Mouse (Mus musculus) hindbrain, embryonic 15.5 days (tissue): Measurements from ENCODE around the gene Abca1. TPM values are rescaled to one million over a fixed set of nuclear protein-coding genes. Genes with fewer than 3 reads are reported as not detected.

Experiments used
- ATAC-seq: fragments of 200-750 bp; cut with Nextera tagmentation; 2 replicates; pipeline ENCODE4 v1.8.0; 2017; ENCODE audit warnings: low read depth, moderate number of reproducible peaks, moderate TSS enrichment; ENCODE audit not compliant: low FRiP score
- H3K27ac ChIP-seq: fragments of 300-500 bp; sonication (generic); replicated peaks from 2 replicates; pipeline ENCODE4 v1.5.1; 2015; ENCODE audit warnings: mild to moderate bottlenecking, inconsistent platforms
- H3K27me3 ChIP-seq: fragments of 300-500 bp; sonication (generic); 2 replicates; pipeline ENCODE4 v1.6.1; 2015; ENCODE audit warnings: control low read depth, inconsistent platforms
- H3K36me3 ChIP-seq: fragments of 300-500 bp; sonication (generic); 2 replicates; pipeline ENCODE4 v1.6.1; 2015; ENCODE audit warnings: control low read depth, inconsistent platforms
- H3K4me1 ChIP-seq: fragments of 300-500 bp; sonication (generic); replicated peaks from 2 replicates; pipeline ENCODE4 v1.6.1; 2015; ENCODE audit warnings: control low read depth, inconsistent platforms
- H3K4me2 ChIP-seq: fragments of 300-500 bp; sonication (generic); 2 replicates; pipeline ENCODE4 v1.6.1; 2015; ENCODE audit warnings: moderate library complexity, mild to moderate bottlenecking, inconsistent platforms
- H3K4me3 ChIP-seq: fragments of 300-500 bp; sonication (generic); 2 replicates; pipeline ENCODE4 v1.5.1; 2015; ENCODE audit warnings: mild to moderate bottlenecking, inconsistent platforms
- H3K9ac ChIP-seq: fragments of 300-500 bp; sonication (generic); 2 replicates; pipeline ENCODE4 v1.6.1; 2015; ENCODE audit warnings: inconsistent platforms
- H3K9me3 ChIP-seq: fragments of 300-500 bp; sonication (generic); 2 replicates; pipeline ENCODE4 v1.6.1; 2016; ENCODE audit warnings: control low read depth, inconsistent platforms
- WGBS: fragments of 180-500 bp; shearing (Covaris S2); methylation state at CpG from one replicate; pipeline ENCODE4 v1.1.7; 2015; 5-methylcytosine and 5-hydroxymethylcytosine counted together
- polyA plus RNA-seq: library from polyadenylated mRNA; unstranded; fragments of >200 nt; fragmentation: Nextera tagmentation; extraction: Ambion mirVana; gene quantifications from 2 replicates; pipeline ENCODE4 v1.2.1, GENCODE M21; 2015

Gene Abca1
- 10.1 and 11.1 TPM in 2 replicates for polyA plus RNA-seq

GRCm38 (mm10) chr4:53159767-53160166 lies at the start of gene Abca1:
Abca1 (minus strand) TSS chr4:53159895.
- H3K4me1 ChIP-seq = peaks cover 18% of the 10 kb centered on the region

GRCm38 (mm10) chr4:53204482-53204881 lies 44.8 kb upstream of the Abca1 start:
- WGBS = 58% methylated on average over 7 of the region's 7 CpGs
- Histone ChIP-seq H3K4me1 (no peaks in the 10 kb centered on the region), H3K9me3 (no peaks in the 10 kb centered on the region), H3K4me3 (no peak overlapping the region), H3K4me2 (no peak overlapping the region), H3K27me3 (no peaks in the 10 kb centered on the region), H3K9ac (no peak overlapping the region), H3K27ac (no peak overlapping the region), H3K36me3 (no peaks in the 10 kb centered on the region)
- ATAC-seq = no peak

More at GRCm38 (mm10) chr4:53159767-53160166, at the start of gene Abca1:
- ATAC-seq = peak; percentile 97
- no peaks in the 10 kb centered on the region for H3K9me3 ChIP-seq
- peak within 1 kb of the TSS; percentile 57 for H3K27ac ChIP-seq
- WGBS = 0% methylated on average over 37 of the region's 37 CpGs
- peak within 1 kb of the TSS; percentile 86 for H3K4me2 ChIP-seq
- H3K9ac ChIP-seq = peak within 1 kb of the TSS; percentile 47
- H3K27me3 ChIP-seq = no peaks in the 10 kb centered on the region; the same call in 1 of the 2 replicates
- H3K36me3 ChIP-seq = no peaks in the 10 kb centered on the region
- peak within 1 kb of the TSS; percentile 63 for H3K4me3 ChIP-seq

GRCm38 (mm10) chr4:53203595-53204400 lies 44.1 kb upstream of the Abca1 start:
- Histone ChIP-seq H3K4me2 (no peak overlapping the region), H3K27me3 (no peaks in the 10 kb centered on the region), H3K27ac (no peak overlapping the region), H3K4me1 (no peaks in the 10 kb centered on the region), H3K4me3 (no peak overlapping the region), H3K9ac (no peak overlapping the region), H3K9me3 (no peaks in the 10 kb centered on the region), H3K36me3 (no peaks in the 10 kb centered on the region)
- WGBS = 57% methylated on average over 15 of the region's 15 CpGs
- ATAC-seq = no peak

- Histone ChIP-seq H3K27me3 (no peaks in the 10 kb centered on the region), H3K4me2 (no peak overlapping the region), H3K9me3 (no peaks in the 10 kb centered on the region), H3K4me3 (no peak overlapping the region), H3K9ac (no peak overlapping the region), H3K36me3 (no peaks in the 10 kb centered on the region), H3K27ac (no peak overlapping the region), H3K4me1 (peaks cover 12% of the 10 kb centered on the region)
- WGBS = 91% methylated on average over 1 of the region's 1 CpGs
- ATAC-seq = no peak
These were observed 40.6 kb upstream of the Abca1 start for GRCm38 (mm10) chr4:53200276-53200675.

GRCm38 (mm10) chr4:53197842-53198241 lies 38.1 kb upstream of the Abca1 start:
- Histone ChIP-seq H3K4me3 (no peak overlapping the region), H3K4me2 (no peak overlapping the region), H3K36me3 (no peaks in the 10 kb centered on the region), H3K9me3 (no peaks in the 10 kb centered on the region), H3K27me3 (no peaks in the 10 kb centered on the region), H3K4me1 (peaks cover 12% of the 10 kb centered on the region), H3K9ac (no peak overlapping the region), H3K27ac (no peak overlapping the region)
- 88% methylated on average over 4 of the region's 4 CpGs for WGBS
- no peak for ATAC-seq

GRCm38 (mm10) chr4:53196058-53196771 lies 36.5 kb upstream of the Abca1 start:
- Histone ChIP-seq H3K4me2 (peak overlapping the region; percentile 49), H3K4me1 (peaks cover 12% of the 10 kb centered on the region), H3K9ac (peak overlapping the region; percentile 10), H3K36me3 (no peaks in the 10 kb centered on the region), H3K9me3 (no peaks in the 10 kb centered on the region), H3K4me3 (peak overlapping the region; percentile 43), H3K27ac (peak overlapping the region; percentile 75), H3K27me3 (no peaks in the 10 kb centered on the region)
- 11% methylated on average over 24 of the region's 24 CpGs for WGBS
- peak; percentile 97 for ATAC-seq

- H3K36me3 ChIP-seq = no peaks in the 10 kb centered on the region
- H3K9ac ChIP-seq = no peak overlapping the region
- no peak for ATAC-seq
- H3K4me2 ChIP-seq = no peak overlapping the region
- H3K4me1 ChIP-seq = 0 out of 2 replicates have a peak, but pooled peaks cover 7% of the 10 kb centered on the region
- no peak overlapping the region; the same call in 1 of the 2 replicates for H3K27ac ChIP-seq
- no peaks in the 10 kb centered on the region for H3K9me3 ChIP-seq
- no peaks in the 10 kb centered on the region for H3K27me3 ChIP-seq
- no peak overlapping the region for H3K4me3 ChIP-seq
- 39% methylated on average over 4 of the region's 4 CpGs for whole genome bisulfite sequencing
These were observed 27.4 kb upstream of the Abca1 start for GRCm38 (mm10) chr4:53187071-53187470.

- Histone ChIP-seq H3K36me3 (no peaks in the 10 kb centered on the region), H3K9ac (no peak overlapping the region), H3K4me3 (no peak overlapping the region), H3K27ac (peak overlapping the region; percentile 64), H3K4me2 (no peak overlapping the region), H3K4me1 (0 out of 2 replicates have a peak, but pooled peaks cover 7% of the 10 kb centered on the region), H3K27me3 (no peaks in the 10 kb centered on the region), H3K9me3 (no peaks in the 10 kb centered on the region)
- ATAC-seq = no peak
- WGBS = 55% methylated on average over 4 of the region's 4 CpGs
These were observed 26.9 kb upstream of the Abca1 start for GRCm38 (mm10) chr4:53186573-53186972.

- Histone ChIP-seq H3K4me2 (no peak overlapping the region), H3K36me3 (no peaks in the 10 kb centered on the region), H3K4me3 (no peak overlapping the region), H3K9ac (no peak overlapping the region), H3K9me3 (no peaks in the 10 kb centered on the region), H3K27me3 (no peaks in the 10 kb centered on the region), H3K27ac (peak overlapping the region; percentile 64; the same call in 1 of the 2 replicates), H3K4me1 (0 out of 2 replicates have a peak, but pooled peaks cover 7% of the 10 kb centered on the region)
- no peak for ATAC-seq
- 92% methylated on average over 4 of the region's 4 CpGs for WGBS
These were observed 26.4 kb upstream of the Abca1 start for GRCm38 (mm10) chr4:53186141-53186540.

- Histone ChIP-seq H3K9me3 (no peaks in the 10 kb centered on the region), H3K9ac (no peak overlapping the region), H3K36me3 (no peaks in the 10 kb centered on the region), H3K27ac (no peak overlapping the region), H3K27me3 (no peaks in the 10 kb centered on the region), H3K4me2 (no peak overlapping the region), H3K4me1 (0 out of 2 replicates have a peak, but pooled peaks cover under 1% of the 10 kb centered on the region), H3K4me3 (no peak overlapping the region)
- 82% methylated on average over 6 of the region's 6 CpGs for WGBS
- no peak for ATAC-seq
These were observed 21.8 kb upstream of the Abca1 start for GRCm38 (mm10) chr4:53181479-53181878.

GRCm38 (mm10) chr4:53179308-53179820 lies 19.7 kb upstream of the Abca1 start:
- Histone ChIP-seq H3K4me1 (no peaks in the 10 kb centered on the region), H3K9ac (no peak overlapping the region), H3K27me3 (no peaks in the 10 kb centered on the region), H3K9me3 (no peaks in the 10 kb centered on the region), H3K4me3 (no peak overlapping the region), H3K27ac (no peak overlapping the region), H3K36me3 (no peaks in the 10 kb centered on the region), H3K4me2 (no peak overlapping the region)
- ATAC-seq = no peak
- 73% methylated on average over 10 of the region's 10 CpGs for WGBS

- Histone ChIP-seq H3K9ac (no peak overlapping the region), H3K27ac (no peak overlapping the region), H3K27me3 (no peaks in the 10 kb centered on the region), H3K4me3 (no peak overlapping the region), H3K4me1 (no peaks in the 10 kb centered on the region), H3K4me2 (no peak overlapping the region), H3K36me3 (no peaks in the 10 kb centered on the region), H3K9me3 (no peaks in the 10 kb centered on the region)
- ATAC-seq = no peak
- WGBS = 88% methylated on average over 7 of the region's 7 CpGs
These were observed 18.8 kb upstream of the Abca1 start for GRCm38 (mm10) chr4:53178489-53178888.
